Mouse (Mus musculus) stomach, postnatal 0 days (tissue): ENCODE results near the gene Ccdc96.

Source experiments
- CTCF ChIP-seq: IDR thresholded peaks from 2 replicates; pipeline ENCODE4 v1.5.1; 2016; ENCODE audit warnings: antibody characterized with exemption, low read depth, mild to moderate bottlenecking, moderate library complexity
- EP300 ChIP-seq: optimal IDR thresholded peaks from 2 replicates; pipeline ENCODE3; 2016; ENCODE audit warnings: antibody characterized with exemption

GRCm38 (mm10) chr5:36451872-36452389 lies 32.5 kb upstream of the Ccdc96 start:
- TF ChIP-seq CTCF (no peak), EP300 (no peak)
